Mouse (Mus musculus) limb, embryonic 14.5 days (tissue): ENCODE measurements around the gene Hcrt. TPM values are rescaled to one million over a fixed set of nuclear protein-coding genes. Genes with fewer than 3 reads are reported as not detected.
A peak's percentile ranks its signal among the peaks of the same experiment; 100 is the strongest.

Experiments used
- ATAC-seq: fragments of 200-750 bp; cut with Nextera tagmentation; 2 replicates; pipeline ENCODE4 v1.8.0; 2017; ENCODE audit warnings: low read depth, moderate number of reproducible peaks, moderate TSS enrichment; ENCODE audit not compliant: low FRiP score
- DNase-seq: peaks from one replicate; pipeline ENCODE4 v3.0.0-alpha.2; 2015; ENCODE audit warnings: low spot score
- H3K27ac ChIP-seq: fragments of 300-500 bp; sonication (generic); replicated peaks from 2 replicates; pipeline ENCODE4 v1.5.1; 2014; ENCODE audit warnings: low read depth, mild to moderate bottlenecking, low read length, moderate library complexity, mixed read lengths
- H3K27me3 ChIP-seq: fragments of 300-500 bp; sonication (generic); 2 replicates; pipeline ENCODE4 v1.6.1; 2014; ENCODE audit warnings: low read length, mixed read lengths; ENCODE audit not compliant: control insufficient read depth, insufficient read depth
- H3K36me3 ChIP-seq: fragments of 300-500 bp; sonication (generic); 2 replicates; pipeline ENCODE4 v1.6.1; 2014; ENCODE audit warnings: mild to moderate bottlenecking, low read length, moderate library complexity, mixed read lengths; ENCODE audit not compliant: control insufficient read depth, insufficient read depth
- H3K4me1 ChIP-seq: fragments of 300-500 bp; sonication (generic); 2 replicates; pipeline ENCODE4 v1.6.1; 2014; ENCODE audit warnings: antibody characterized with exemption, low read length, mixed read lengths; ENCODE audit not compliant: control insufficient read depth, insufficient read depth
- H3K4me2 ChIP-seq: fragments of 300-500 bp; sonication (generic); replicated peaks from 2 replicates; pipeline ENCODE4 v1.6.1; 2014; ENCODE audit warnings: low read depth, mild to moderate bottlenecking, low read length, moderate library complexity; ENCODE audit not compliant: severe bottlenecking
- H3K4me3 ChIP-seq: fragments of 300-500 bp; sonication (generic); replicated peaks from 2 replicates; pipeline ENCODE4 v1.5.1; 2014; ENCODE audit warnings: low read length
- H3K9ac ChIP-seq: fragments of 300-500 bp; sonication (generic); 2 replicates; pipeline ENCODE4 v1.6.1; 2014; ENCODE audit warnings: mild to moderate bottlenecking, low read depth, low read length, moderate library complexity; ENCODE audit not compliant: severe bottlenecking
- H3K9me3 ChIP-seq: fragments of 300-500 bp; sonication (generic); 2 replicates; pipeline ENCODE4 v1.6.1; 2016; ENCODE audit warnings: low read length; ENCODE audit not compliant: control insufficient read depth
- POLR2A ChIP-seq: fragments of 200-500 bp; IDR thresholded peaks from 2 replicates; pipeline ENCODE4 v1.8.0; 2012; ENCODE audit warnings: inconsistent platforms, mild to moderate bottlenecking, moderate library complexity, borderline replicate concordance; ENCODE audit not compliant: insufficient read depth, insufficient read length; ENCODE audit errors: extremely low read depth
- WGBS: fragments of 180-500 bp; shearing (Covaris S2); extraction: QIAGEN DNeasy Blood & Tissue Kit; methylation state at CpG from one replicate; pipeline ENCODE4 v1.1.7; 2014; 5-methylcytosine and 5-hydroxymethylcytosine counted together
- polyA plus RNA-seq, 2 experiments: library from polyadenylated mRNA; depleted of rRNA in 1 of 2; stranded (reverse) in 1 of 2; unstranded in 1 of 2; fragments of >200 nt; fragmentation: Nextera tagmentation in 1 of 2; extraction: Ambion mirVana in 1 of 2; gene quantifications; 2 replicates each; pipeline versions ENCODE4 v1.2.1 to v1.2.3; 2012 to 2014

Gene Hcrt
- polyA plus RNA-seq, 2 experiments, result not detected

DNA sequence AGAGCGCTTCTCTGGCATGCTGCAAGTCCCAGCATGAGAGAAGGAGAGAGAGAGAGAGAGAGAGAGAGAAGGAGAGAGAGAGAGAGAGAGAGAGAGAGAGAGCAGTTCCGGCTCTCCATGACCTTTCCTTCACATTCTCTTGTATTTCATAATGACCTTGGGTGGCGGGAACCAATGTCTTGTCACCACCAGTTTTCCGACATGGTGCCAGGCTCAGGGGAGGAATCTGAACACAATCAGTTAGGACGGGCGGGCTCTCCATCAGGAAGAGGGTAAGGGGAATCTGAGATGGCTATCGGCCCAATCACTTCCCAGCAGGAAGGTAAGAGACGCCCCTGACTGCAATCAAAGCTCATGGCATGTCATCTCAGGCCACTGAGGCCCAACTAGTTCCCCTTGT is 17.5 kb upstream of the Hcrt start:
- ATAC-seq, result no peak
- H3K4me2 ChIP-seq, result no peak overlapping the region
- no peaks in the 10 kb centered on the region for H3K9me3 ChIP-seq
- WGBS, result 81% methylated on average over 8 of the region's 8 CpGs
- TF ChIP-seq POLR2A, result no peak
- H3K4me1 ChIP-seq, result no peaks in the 10 kb centered on the region
- no peak for DNase-seq
- no peak overlapping the region for H3K9ac ChIP-seq
- H3K27ac ChIP-seq, result no peak overlapping the region
- H3K27me3 ChIP-seq, result no peaks in the 10 kb centered on the region
- H3K4me3 ChIP-seq, result no peak overlapping the region
- peaks cover 48% of the 10 kb centered on the region for H3K36me3 ChIP-seq

DNA sequence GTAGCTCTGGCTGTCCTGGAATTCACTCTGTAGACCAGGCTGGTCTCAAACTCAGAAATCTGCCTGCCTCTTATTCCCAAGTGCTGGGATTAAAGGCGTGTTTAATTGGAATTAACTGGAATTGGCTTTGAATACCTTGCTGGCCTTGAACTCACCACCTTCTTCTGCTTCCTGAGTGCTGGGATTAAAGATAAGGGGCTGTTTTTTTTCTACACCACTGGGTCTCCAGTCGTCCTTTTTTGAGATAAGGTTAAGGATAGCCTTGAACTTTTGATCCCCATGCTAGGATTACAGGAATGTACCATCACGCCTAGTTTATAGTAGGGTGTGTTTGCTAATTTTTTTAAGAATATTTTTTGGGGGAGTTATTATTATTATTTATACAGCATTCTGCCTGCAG is 15.3 kb upstream of the Hcrt start:
- ATAC-seq (no peak), DNase-seq (no peak)
- Histone ChIP-seq H3K27ac (no peak overlapping the region), H3K4me1 (no peaks in the 10 kb centered on the region), H3K9me3 (no peaks in the 10 kb centered on the region), H3K27me3 (no peaks in the 10 kb centered on the region), H3K4me2 (no peak overlapping the region), H3K36me3 (peaks cover 32% of the 10 kb centered on the region), H3K9ac (no peak overlapping the region), H3K4me3 (no peak overlapping the region)
- WGBS, result 71% methylated on average over 3 of the region's 3 CpGs
- TF ChIP-seq POLR2A, result no peak

DNA sequence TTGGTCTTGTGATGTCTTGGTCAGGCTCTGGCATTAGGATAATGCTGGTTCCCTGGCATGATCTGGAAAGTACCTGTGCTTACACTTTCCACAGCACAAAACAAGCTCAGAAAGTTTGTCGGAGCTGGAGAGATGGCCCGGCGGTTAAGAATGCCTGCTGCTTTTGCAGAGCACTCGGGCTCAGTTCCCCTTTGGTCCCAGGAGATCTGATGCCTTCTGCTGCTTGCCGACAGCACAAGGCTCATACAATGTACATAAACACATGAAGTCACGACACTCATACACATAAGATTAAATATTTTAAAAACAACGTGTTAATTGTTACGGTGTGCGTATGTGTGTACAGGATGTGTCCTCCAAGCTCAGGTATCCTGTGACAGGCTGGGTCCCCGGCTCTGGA is 13.2 kb upstream of the Hcrt start:
- no peak for ATAC-seq
- H3K27me3 ChIP-seq, result no peaks in the 10 kb centered on the region
- TF ChIP-seq POLR2A, result no peak

DNA sequence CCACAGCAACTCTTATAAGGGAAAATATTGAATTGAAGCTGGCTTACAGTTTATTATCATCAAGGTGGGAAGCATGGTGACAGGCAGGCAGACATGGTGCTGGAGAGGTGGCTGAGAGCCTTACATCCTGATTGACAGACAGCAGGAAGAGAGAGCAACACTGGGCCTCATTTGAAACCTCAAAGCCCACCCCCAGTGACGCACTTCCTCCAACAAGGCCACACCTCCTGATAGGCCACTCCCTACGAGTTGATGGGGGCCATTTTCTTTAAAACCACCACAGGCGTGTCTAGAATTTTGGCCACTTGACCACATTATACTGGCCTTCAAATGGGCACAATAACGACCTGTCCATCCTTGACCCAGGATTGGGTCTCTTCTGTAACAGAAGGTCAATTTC is 11.5 kb upstream of the Hcrt start:
- Histone ChIP-seq H3K27me3 (no peaks in the 10 kb centered on the region), H3K9ac (no peak overlapping the region), H3K4me2 (no peak overlapping the region), H3K36me3 (peaks cover 3% of the 10 kb centered on the region), H3K4me1 (peaks cover 3% of the 10 kb centered on the region; the same call in 1 of the 2 replicates), H3K4me3 (no peak overlapping the region), H3K9me3 (no peaks in the 10 kb centered on the region), H3K27ac (no peak overlapping the region)
- no peak for TF ChIP-seq POLR2A
- DNase-seq, result no peak
- ATAC-seq, result no peak
- 77% methylated on average over 4 of the region's 4 CpGs for WGBS

More for the DNA sequence above, 13.2 kb upstream of the Hcrt start:
- no peak overlapping the region for H3K27ac ChIP-seq
- no peak overlapping the region for H3K4me3 ChIP-seq
- no peak overlapping the region for H3K4me2 ChIP-seq
- no peak for DNase-seq
- H3K9me3 ChIP-seq, result no peaks in the 10 kb centered on the region
- H3K4me1 ChIP-seq, result no peaks in the 10 kb centered on the region
- H3K36me3 ChIP-seq, result peaks cover 11% of the 10 kb centered on the region
- H3K9ac ChIP-seq, result no peak overlapping the region
- WGBS, result 79% methylated on average over 10 of the region's 10 CpGs

DNA sequence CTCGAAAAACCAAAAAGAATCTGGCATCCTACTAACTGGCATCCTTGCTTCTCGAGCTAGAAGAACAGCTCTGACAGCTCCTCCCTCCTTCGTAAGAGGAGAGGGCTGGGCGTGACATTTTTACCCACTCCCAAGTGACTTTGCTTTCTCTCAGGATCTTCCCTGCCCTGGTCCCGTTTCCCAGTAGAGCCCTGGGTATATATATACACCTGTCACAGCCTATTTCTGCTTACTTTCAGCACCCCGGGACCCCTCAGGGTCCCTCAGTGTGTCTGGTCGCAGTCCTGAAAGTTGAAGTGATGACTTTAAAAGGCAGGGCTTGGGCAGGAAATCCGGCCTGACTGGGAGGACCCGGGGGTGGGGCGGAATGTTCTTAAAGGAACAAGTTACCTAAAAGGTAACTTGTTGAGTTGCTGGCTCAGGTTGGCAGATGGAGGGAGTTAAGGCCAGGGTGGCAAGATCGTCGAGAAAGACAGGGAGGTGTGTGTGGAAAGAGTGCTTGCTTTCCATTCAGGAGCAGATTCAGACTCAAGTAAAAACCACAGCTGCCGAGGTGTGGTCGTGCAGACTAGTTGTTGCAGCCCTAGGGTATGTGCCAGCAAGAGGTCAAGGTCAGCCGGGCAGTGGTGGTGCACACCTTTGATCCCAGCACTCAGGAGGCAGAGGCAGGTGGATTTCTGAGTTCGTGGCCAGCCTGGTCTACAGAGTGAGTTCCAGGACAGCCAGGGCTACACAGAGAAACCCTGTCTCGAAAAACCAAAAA is 8.1 kb upstream of the Hcrt start, which contains the start of gene Ghdc:
Ghdc (minus strand) TSS at position 312 of the 763 bp plus-strand sequence.
- ATAC-seq (peak; percentile 67), DNase-seq (peak; percentile 66)
- no peaks in the 10 kb centered on the region for H3K9me3 ChIP-seq
- H3K4me1 ChIP-seq, result peaks cover 3% of the 10 kb centered on the region; the same call in 1 of the 2 replicates
- no peaks in the 10 kb centered on the region for H3K36me3 ChIP-seq
- peak within 1 kb of the TSS; percentile 46 for H3K9ac ChIP-seq
- H3K4me2 ChIP-seq, result peak within 1 kb of the TSS; percentile 51
- peak within 1 kb of the TSS; percentile 47 for H3K4me3 ChIP-seq
- TF ChIP-seq POLR2A, result no peak
- H3K27me3 ChIP-seq, result no peaks in the 10 kb centered on the region
- no peak within 1 kb of the TSS; the same call in 1 of the 2 replicates for H3K27ac ChIP-seq
- WGBS, result 15% methylated on average over 17 of the region's 17 CpGs
